Mouse (Mus musculus) megakaryocyte, adult 5-6 weeks (primary cell): Measurements from ENCODE around the gene Lztfl1. TPM values are rescaled to one million over a fixed set of nuclear protein-coding genes. Genes with fewer than 3 reads are reported as not detected.
"Not testable (repeated sequence)": the region's sequence is repeated elsewhere in the genome, so short reads cannot be mapped to it uniquely, and the experiment has no call there.

Source experiments
- ATAC-seq: 2 replicates; pipeline ENCODE4 v1.8.0; 2016; ENCODE audit warnings: mild to moderate bottlenecking, inconsistent platforms; ENCODE audit not compliant: poor library complexity, severe bottlenecking
- total RNA-seq, 2 experiments: library from RNA; stranded (forward) in 1 of 2; stranded (reverse) in 1 of 2; fragments of 153-499, 151-499 nt in 1 of 2; fragments of 221-1000, 200-1000 nt in 1 of 2; gene quantifications; 2 replicates each; pipeline versions ENCODE4 v1.2.3 to v1.2.4; 2015 to 2017

Gene Lztfl1
- total RNA-seq (2015), result 23.5 and 31.5 TPM in 2 replicates
- 25.5 and 26.1 TPM in 2 replicates for total RNA-seq (2017)

DNA sequence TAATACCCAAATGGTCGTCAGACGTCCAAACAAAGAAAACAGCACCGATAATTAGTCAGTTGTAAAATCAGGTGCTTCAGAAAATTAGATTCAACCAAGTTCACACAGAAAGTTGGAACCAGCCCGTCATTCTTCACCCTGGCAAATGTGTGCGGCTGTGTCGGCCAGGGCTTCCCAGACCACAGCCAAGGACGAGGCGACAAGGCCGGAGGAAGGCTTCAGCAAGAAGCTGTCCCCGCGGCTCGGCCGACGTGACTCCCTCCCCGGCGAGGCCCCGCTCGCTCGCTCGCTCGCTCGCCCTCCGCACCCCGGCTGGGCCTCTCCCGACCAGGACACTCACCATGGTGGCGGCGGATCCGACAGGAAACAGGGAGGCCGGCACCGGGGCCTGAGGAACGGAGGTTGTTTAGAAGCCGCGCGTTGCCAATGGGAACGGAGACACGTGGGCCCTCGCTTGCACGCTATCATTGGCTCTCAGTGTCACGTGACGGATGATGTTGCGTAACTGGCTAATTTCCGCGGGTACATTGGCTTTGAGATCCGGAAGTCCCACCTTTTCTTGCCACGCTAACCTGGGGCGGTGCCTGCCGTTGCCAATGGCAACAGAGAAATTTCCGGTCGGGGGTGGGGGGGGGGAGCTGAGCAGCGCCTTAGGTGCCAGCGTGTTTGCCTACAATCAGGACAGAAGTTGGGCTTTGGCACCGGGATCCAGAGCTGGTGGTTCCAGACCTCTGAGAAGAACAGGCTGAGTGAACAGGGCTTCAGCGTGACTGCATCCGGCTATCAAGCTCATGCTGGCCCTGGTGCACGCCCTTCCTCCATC is at the start of gene Lztfl1:
TSS of gene Lztfl1 (minus strand) at position 512 of the 823 bp plus-strand sequence.
- ATAC-seq, result peak; percentile 97

DNA sequence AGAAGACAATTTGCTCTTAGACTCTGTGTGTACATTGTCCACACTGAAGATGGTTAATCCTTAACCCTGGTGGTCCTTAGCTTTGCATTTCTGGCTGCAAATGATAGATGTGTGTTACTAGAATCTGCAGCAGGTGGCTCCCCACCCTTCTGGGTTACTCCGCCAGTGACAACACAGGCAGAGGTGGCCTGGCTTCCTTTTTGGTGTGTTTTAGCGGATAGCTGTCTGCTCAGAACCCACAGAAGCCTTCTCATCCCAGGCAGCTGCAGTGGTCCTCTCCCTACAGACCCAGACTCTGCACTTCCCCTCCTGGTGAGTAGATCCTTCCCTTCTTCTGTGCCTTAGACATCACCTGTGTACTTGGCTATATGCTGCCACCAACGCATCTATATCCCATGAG is 49.5 kb upstream of the Lztfl1 start:
- ATAC-seq, result no peak

GRCm38 (mm10) chr9:123763771-123764170 is 46.3 kb upstream of the Lztfl1 start:
- no peak for ATAC-seq

DNA sequence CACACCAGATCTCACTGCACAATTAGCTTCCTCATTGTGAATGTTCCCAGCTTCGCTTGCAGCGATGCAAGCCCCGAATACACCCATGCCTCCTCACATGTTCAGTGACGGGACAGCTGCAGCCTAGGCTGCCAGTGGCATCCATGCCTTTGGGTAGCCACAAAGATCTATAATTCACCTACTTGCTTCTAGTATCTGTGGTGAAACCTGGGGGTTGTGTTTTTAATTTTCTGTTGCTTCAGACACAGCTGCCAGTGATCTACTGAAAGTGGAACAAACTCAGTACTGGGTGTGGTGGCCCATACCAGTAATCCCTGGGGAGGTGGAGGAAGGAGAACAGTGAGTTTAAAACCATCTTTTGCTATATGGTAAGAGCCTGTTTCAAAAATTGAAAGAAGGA is 45.4 kb upstream of the Lztfl1 start:
- ATAC-seq, result peak; percentile 77

- no peak for ATAC-seq
Observed at GRCm38 (mm10) chr9:123760806-123761205, 43.3 kb upstream of the Lztfl1 start.

DNA sequence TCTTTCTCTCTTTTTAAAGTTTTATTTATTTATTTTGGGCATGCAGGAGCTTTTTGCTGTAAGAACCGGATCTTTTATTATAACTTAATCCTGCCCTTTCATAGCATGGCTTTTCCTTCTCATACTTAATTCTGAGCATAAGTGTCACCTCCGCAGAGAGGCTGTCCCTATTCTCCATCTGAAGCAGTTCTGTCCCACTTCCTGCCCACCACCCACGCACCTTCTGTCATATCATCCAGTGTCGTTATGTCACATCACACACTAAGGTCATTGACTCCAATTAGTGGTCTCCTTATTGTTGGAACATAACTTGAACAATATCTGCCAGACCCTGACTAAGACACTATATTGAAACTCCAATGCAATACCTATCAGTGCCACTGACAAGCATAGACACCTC is 41.1 kb upstream of the Lztfl1 start:
- ATAC-seq, result no peak

GRCm38 (mm10) chr9:123758156-123758555 is 40.7 kb upstream of the Lztfl1 start:
- ATAC-seq, result no peak

GRCm38 (mm10) chr9:123757326-123757725 is 39.8 kb upstream of the Lztfl1 start:
- ATAC-seq, result no peak

DNA sequence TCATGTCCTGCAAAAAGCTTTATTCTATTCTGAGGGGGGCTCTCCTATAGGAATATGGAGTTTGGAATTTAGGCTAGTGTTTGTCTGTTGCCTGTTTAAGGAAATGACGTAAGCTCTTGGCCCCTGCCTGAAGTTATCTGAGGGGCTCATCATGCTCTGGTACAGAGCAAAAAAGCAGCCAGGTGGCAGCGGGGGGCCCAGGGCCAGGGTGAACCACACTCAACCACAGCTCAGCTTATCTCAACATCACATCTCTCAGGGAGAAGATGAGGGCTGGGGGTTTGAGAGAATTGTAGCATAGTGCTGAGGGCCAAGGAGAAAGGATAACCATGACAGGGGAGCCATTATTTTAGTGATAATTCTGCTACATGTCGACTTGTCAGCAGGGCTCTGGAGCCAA is 39.3 kb upstream of the Lztfl1 start:
- no peak for ATAC-seq

- ATAC-seq, result peak; percentile 77
Observed at GRCm38 (mm10) chr9:123754333-123754732, 36.8 kb upstream of the Lztfl1 start.

DNA sequence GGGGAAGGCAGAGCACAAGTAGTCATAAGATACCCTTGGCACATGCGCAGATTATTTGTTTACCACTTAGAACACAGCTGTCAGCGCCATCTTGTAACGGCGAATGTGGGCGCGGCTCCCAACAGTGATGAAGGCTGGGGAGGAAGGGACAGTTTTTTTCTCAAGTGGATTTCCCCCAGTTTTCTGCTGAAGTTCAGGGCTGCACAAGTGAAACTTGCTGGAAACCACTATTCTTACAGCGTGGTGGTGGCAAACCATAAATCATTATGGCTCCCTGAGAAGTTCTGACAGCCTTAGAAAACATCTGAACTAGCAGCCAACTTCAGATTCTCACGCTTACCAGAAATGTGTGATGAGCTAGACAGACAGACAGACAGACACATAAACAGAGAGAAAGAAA is 32.2 kb upstream of the Lztfl1 start:
- not testable (repeated sequence) for ATAC-seq

DNA sequence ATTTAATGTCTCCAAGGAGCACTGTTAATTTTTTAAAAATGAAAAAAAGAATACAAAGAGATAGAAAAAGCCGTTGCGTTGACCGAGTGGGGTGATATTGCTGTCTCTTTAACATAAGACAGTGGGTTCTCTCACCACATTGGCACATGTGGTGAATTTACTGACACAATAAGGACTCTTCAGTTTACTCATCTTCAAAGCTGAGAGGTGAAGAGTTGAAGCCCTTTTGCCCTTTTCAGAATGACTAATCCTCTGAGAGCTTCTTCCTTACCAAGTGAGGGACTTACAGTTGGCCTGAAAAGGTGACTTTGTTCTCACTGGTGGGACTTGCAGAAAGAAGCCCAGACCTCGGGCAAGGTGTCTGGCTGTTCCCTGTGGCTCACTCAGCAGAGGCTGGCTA is 23.3 kb upstream of the Lztfl1 start:
- ATAC-seq, result no peak

DNA sequence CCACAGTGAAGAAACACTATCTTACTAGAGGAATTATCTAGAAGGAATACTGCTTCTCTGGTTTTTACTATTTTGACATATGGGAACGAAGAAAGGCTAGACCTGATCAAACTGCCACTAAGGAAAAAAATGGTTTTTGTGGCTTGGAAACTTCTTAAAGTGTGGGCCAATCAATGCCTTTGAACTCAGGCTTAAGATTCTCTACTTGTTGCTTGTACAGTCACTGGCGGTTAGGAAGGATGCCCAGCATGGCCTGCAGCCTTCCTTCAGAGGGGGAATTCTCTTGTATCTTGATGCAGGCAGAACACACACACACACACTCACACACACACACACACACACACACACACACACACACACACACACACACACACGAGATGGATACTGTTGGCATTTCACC is 16.6 kb upstream of the Lztfl1 start:
- no peak for ATAC-seq

- no peak for ATAC-seq
Observed at GRCm38 (mm10) chr9:123731271-123731670, 13.8 kb upstream of the Lztfl1 start.

- ATAC-seq, result peak; percentile 72
Observed at GRCm38 (mm10) chr9:123722737-123723493, 5.4 kb upstream of the Lztfl1 start.

DNA sequence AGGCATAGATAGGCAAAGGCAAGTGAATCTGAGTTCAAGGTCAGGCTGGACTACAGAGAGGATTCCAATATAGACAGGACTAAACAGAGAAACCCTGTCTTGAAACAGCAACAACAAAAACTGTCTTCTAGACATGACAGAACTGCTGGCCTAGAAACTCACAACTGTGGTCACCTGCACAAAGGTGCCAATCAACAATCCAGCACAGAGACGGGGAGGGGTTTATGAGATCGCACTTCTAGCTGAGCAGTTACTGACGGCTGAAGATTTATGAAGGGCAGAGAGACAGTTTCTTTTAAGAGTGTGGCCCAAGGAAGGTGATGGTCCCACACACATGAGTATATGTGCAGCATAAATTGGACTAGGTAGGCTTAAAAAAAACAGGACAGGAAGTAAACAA is 1.2 kb downstream of the Lztfl1 start:
- ATAC-seq, result no peak

DNA sequence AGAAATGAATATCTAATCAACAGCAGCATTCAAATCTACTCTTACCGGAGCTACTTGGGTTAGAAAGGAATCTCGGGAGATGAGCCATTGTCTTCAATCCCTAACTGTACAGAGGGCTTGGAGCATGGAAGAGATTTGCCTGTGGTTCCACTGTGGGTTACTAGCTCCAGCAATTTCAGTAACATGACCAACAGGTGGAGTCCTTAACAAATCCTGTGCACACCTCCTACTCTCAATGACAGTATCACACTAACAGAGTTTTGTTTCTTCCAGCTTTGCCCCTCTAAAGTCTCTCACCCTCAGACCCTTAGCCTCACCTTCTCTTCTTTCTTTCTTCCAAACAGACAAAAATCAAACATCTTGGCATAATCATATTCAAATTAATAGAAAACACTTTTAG is 4.4 kb downstream of the Lztfl1 start:
- no peak for ATAC-seq

DNA sequence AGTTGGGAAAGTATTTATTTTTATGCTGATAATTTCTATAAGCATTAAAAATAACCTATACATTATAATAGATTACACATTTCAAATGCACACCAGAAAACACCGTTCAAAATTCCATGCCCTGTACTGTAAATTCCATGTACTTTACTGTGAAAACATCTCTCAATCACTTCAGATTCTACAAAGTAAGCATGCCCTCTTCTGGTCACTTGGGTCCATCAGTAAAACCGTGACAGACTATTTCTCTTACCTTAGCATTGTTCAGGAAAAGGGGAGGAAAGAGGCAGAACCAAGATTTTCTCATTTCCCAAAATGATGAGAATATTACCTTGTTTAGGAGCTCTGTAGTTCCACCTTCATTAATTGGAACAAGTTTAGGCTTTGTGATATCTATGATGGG is 8.3 kb downstream of the Lztfl1 start:
- no peak for ATAC-seq

DNA sequence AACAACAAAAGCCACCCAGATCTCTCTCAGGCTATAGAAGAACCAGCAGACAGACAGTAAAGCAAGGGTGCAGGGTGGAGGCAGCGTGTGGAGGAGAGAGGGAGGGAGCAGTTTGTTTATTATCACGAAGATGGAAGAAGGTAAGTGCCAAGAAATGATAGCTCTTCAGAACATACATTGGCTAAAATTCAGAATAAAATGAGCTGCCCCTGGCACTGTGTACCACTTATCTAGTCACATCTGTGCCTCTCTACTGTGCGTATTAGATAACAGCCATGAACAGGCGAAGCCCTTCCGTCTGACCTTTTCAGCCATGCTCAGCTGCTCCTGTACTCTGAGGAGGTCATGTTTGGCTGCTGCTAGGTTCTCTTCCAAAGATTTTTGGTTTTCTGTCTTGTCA is 15.7 kb downstream of the Lztfl1 start:
- ATAC-seq, result peak; percentile 64

DNA sequence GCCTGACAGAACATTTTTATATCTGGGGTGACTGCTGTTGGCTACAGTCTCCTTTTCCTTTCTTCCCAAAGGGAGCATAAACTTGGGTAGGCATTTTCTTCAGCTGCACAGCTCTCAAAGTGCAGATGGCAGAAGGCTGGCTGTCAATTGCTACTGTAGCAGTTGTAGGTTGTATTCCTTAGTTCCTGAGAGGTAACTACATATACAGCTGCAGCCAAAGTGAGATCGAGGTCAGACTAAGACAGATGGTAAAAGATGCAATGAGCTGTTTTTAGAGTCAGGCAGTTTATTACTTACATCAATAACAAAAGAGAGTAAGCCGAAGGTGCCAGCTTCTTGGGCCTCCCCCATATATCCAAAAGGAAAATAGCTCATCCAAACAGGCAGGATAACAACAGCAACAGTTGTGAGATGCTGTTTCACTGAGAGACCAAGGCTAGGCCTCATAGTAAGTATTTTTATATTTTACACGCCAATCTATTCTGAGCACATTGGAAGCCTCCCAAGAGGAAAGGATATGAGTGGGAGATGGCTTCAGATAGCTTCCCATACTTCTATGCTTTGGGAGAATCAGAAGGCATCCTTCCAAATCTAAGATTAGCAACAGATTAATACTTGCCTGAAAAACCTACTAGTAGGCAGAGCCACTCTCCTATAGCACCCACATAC is 21.7 kb downstream of the Lztfl1 start:
- ATAC-seq, result no peak

DNA sequence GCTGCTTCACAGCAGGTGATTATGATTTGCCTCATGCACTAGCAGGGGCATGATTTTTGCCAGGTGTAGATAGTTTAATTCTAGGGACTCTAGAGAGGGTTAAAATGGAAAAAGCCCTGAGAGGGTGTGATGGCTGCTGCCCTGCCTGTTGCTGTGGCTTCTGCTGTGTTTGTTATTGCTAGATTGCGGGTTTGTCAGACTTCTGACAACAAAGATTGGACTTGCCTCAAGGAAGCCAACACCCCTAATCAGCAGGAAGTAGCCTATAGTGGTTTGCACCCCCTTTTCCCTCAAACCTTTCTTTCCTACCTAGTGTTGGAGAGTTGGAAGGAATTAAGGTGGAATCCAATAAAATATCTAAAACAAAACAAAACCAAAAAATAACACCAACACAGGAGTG is 29.3 kb downstream of the Lztfl1 start:
- no peak for ATAC-seq

DNA sequence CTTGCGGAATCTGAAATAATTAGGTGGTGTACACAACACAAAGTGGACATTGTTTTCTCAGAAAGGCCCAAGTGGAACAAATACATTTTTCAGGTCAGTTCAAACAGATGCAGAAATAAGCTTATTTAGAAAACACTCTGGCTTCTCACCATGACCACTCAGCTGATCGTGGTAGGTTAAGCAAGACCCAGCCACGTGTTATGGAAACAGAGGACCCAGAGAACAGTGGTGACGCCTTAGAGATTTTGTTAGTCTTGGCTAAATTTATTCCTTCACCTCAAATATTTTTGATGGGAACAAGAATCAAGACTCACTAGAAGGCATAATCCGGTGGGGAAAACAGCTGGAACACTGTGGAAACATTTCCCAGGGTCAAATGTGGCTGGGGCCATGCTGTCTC is 31.3 kb downstream of the Lztfl1 start:
- ATAC-seq, result no peak
